Mouse (Mus musculus) spleen, adult 2 months (tissue): Measurements from ENCODE around the gene Slc9a3r2. TPM values are rescaled to one million over a fixed set of nuclear protein-coding genes. Genes with fewer than 3 reads are reported as not detected.

Experiments
- DNase-seq, 2 experiments: peaks; one replicate each; pipeline versions ENCODE4 v3.0.0 to v3.0.0-alpha.2; 2012 to 2021; ENCODE audit warnings: low spot score in 2 of 2, low read depth in 1 of 2
- H3K27ac ChIP-seq: fragments of 200-500 bp; 2 replicates; pipeline ENCODE4 v1.5.1; 2012; ENCODE audit warnings: low read length, inconsistent platforms; ENCODE audit not compliant: insufficient read depth
- H3K27me3 ChIP-seq: fragments of 200-500 bp; 2 replicates; pipeline ENCODE4 v1.6.1; 2012; ENCODE audit warnings: mild to moderate bottlenecking, moderate library complexity, low read length, inconsistent platforms; ENCODE audit not compliant: control insufficient read depth, insufficient read depth
- H3K36me3 ChIP-seq: fragments of 200-500 bp; 2 replicates; pipeline ENCODE4 v1.6.1; 2012; ENCODE audit warnings: mild to moderate bottlenecking, low read length, inconsistent platforms; ENCODE audit not compliant: control insufficient read depth, insufficient read depth
- H3K4me1 ChIP-seq: fragments of 200-500 bp; 2 replicates; pipeline ENCODE4 v1.6.1; 2011; ENCODE audit warnings: inconsistent platforms; ENCODE audit not compliant: control insufficient read depth, insufficient read depth, insufficient read length
- H3K4me3 ChIP-seq: fragments of 200-500 bp; 2 replicates; pipeline ENCODE4 v1.5.1; 2011; ENCODE audit warnings: mild to moderate bottlenecking, inconsistent platforms; ENCODE audit not compliant: insufficient read depth, insufficient read length; ENCODE audit errors: extremely low read depth
- CTCF ChIP-seq: fragments of 200-500 bp; IDR thresholded peaks from 2 replicates; pipeline ENCODE4 v1.5.1; 2011; ENCODE audit warnings: mild to moderate bottlenecking, inconsistent platforms; ENCODE audit not compliant: insufficient read depth, insufficient read length, insufficient replicate concordance; ENCODE audit errors: extremely low read depth
- POLR2A ChIP-seq: fragments of 200-500 bp; IDR thresholded peaks from 2 replicates; pipeline ENCODE4 v1.6.1; 2011; ENCODE audit warnings: low read depth, low read length, inconsistent platforms
- WGBS: fragments of 180-500 bp; shearing (Covaris S2); methylation state at CpG from one replicate; pipeline ENCODE4 v1.1.7; 2018; 5-methylcytosine and 5-hydroxymethylcytosine counted together
- polyA plus RNA-seq: library from polyadenylated mRNA; depleted of rRNA; stranded (reverse); fragments of >200 nt; gene quantifications from 2 replicates; pipeline ENCODE4 v1.2.3, GENCODE M21; 2012; rRNA removed

The Slc9a3r2 gene
- polyA plus RNA-seq, 1 experiment = 62.2 TPM

GRCm38 (mm10) chr17:24595126-24596072, 54.7 kb downstream of the Slc9a3r2 start:
- no peak for DNase-seq
- H3K4me3 ChIP-seq = no peak overlapping the region
- H3K36me3 ChIP-seq = peaks cover 56% of the 10 kb centered on the region
- no peak overlapping the region for H3K27ac ChIP-seq
- no peaks in the 10 kb centered on the region for H3K4me1 ChIP-seq
- 87% methylated on average over 17 of the region's 17 CpGs for WGBS
- TF ChIP-seq POLR2A (no peak), CTCF (no peak)
- no peaks in the 10 kb centered on the region for H3K27me3 ChIP-seq

DNA sequence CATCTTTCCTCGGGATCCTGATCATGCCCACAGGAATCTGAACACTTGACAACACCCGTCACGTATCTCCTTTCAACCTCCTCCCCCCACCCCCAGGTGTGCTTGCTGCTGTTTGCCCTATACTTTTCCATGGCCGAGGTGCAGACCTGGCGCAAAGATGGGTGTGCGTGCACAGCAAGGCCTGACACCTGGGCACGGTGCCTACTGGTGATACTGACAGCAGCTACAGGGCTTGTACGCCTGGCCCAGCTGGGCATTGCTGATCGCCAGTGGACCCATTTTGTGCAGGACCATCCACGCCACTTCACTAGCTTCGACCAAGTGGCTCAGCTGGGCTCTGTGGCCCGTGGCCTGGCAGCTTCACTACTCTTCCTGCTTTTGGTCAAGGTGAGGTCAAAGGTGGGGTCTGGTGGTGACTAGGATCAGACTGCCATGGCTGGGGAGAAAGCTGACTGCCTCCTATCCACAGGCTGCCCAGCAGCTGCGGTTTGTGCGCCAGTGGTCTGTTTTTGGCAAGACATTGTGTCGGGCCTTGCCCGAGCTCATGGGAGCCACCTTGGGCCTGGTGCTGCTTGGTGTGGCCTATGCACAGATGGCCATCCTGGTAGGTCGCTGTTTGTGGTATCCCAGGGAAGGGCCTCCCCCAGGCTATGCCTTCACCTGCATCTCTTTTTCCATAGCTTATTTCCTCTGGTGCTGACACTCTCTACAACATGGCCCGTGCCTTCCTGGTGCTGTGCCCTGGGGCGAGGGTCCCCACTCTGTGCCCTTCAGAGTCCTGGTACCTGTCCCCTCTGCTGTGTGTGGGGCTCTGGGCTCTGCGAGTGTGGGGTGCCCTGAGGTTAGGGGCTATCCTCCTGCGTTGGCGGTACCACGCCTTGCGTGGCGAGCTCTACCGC, 55.9 kb downstream of the Slc9a3r2 start:
- DNase-seq = no peak
- H3K4me1 ChIP-seq = no peaks in the 10 kb centered on the region
- peaks cover 52% of the 10 kb centered on the region for H3K36me3 ChIP-seq
- no peaks in the 10 kb centered on the region for H3K27me3 ChIP-seq
- H3K4me3 ChIP-seq = no peak overlapping the region
- no peak overlapping the region for H3K27ac ChIP-seq
- WGBS = 94% methylated on average over 26 of the region's 26 CpGs
- TF ChIP-seq POLR2A = no peak
- no peak for TF ChIP-seq CTCF

- H3K4me1 ChIP-seq = no peaks in the 10 kb centered on the region
- DNase-seq = no peak
- H3K4me3 ChIP-seq = no peak overlapping the region
- H3K27ac ChIP-seq = no peak overlapping the region
- no peaks in the 10 kb centered on the region for H3K27me3 ChIP-seq
- peaks cover 47% of the 10 kb centered on the region for H3K36me3 ChIP-seq
- TF ChIP-seq CTCF (no peak), POLR2A (no peak)
- 89% methylated on average over 5 of the region's 5 CpGs for WGBS
These were observed 56.9 kb downstream of the Slc9a3r2 start for GRCm38 (mm10) chr17:24593248-24593647.

- H3K36me3 ChIP-seq = peaks cover 41% of the 10 kb centered on the region
- H3K27ac ChIP-seq = no peak overlapping the region
- H3K27me3 ChIP-seq = no peaks in the 10 kb centered on the region
- H3K4me1 ChIP-seq = no peaks in the 10 kb centered on the region
- WGBS = 94% methylated on average over 5 of the region's 5 CpGs
- TF ChIP-seq POLR2A (no peak), CTCF (no peak)
- no peak overlapping the region for H3K4me3 ChIP-seq
- no peak for DNase-seq
These were observed 58.4 kb downstream of the Slc9a3r2 start for GRCm38 (mm10) chr17:24591695-24592094.

- 92% methylated on average over 3 of the region's 3 CpGs for WGBS
- no peak for TF ChIP-seq CTCF
- TF ChIP-seq POLR2A = no peak
- no peak overlapping the region for H3K4me3 ChIP-seq
- no peak for DNase-seq
- no peaks in the 10 kb centered on the region for H3K27me3 ChIP-seq
- no peaks in the 10 kb centered on the region for H3K4me1 ChIP-seq
- no peak overlapping the region for H3K27ac ChIP-seq
- H3K36me3 ChIP-seq = peaks cover 38% of the 10 kb centered on the region
These were observed 59.2 kb downstream of the Slc9a3r2 start for GRCm38 (mm10) chr17:24590943-24591342.

Other genes with a start within 250 kb of the Slc9a3r2 start
- 87.0 and 113 TPM in 2 replicates for gene Rnps1, start 235.8 kb downstream of the Slc9a3r2 start, polyA plus RNA-seq
- gene Eci1, start 223.7 kb downstream of the Slc9a3r2 start, polyA plus RNA-seq = 28.0 and 38.1 TPM in 2 replicates
- gene Dnase1l2, start 207.2 kb downstream of the Slc9a3r2 start, polyA plus RNA-seq = 7.8 and 8.6 TPM in 2 replicates
- gene E4f1, start 180.0 kb downstream of the Slc9a3r2 start, polyA plus RNA-seq = 95.9 and 110 TPM in 2 replicates
- 31.6 and 51.3 TPM in 2 replicates for gene Pgp, start 179.9 kb downstream of the Slc9a3r2 start, polyA plus RNA-seq
- 1.5 and 1.9 TPM in 2 replicates for gene Bricd5, start 176.4 kb downstream of the Slc9a3r2 start, polyA plus RNA-seq
- 37.8 and 43.7 TPM in 2 replicates for gene Mlst8, start 171.2 kb downstream of the Slc9a3r2 start, polyA plus RNA-seq
- gene Caskin1, start 161.7 kb downstream of the Slc9a3r2 start, polyA plus RNA-seq = 0.40 and 0.47 TPM in 2 replicates
- 182 and 213 TPM in 2 replicates for gene Traf7, start 122.4 kb downstream of the Slc9a3r2 start, polyA plus RNA-seq
- 2.2 and 2.5 TPM in 2 replicates for gene Rab26, start 116.1 kb downstream of the Slc9a3r2 start, polyA plus RNA-seq
- gene Pkd1, start 100.5 kb downstream of the Slc9a3r2 start, polyA plus RNA-seq = 70.8 and 73.9 TPM in 2 replicates
- 86.1 and 90.2 TPM in 2 replicates for gene Tsc2, start 17.7 kb downstream of the Slc9a3r2 start, polyA plus RNA-seq
- 7.1 and 8.1 TPM in 2 replicates for gene Nthl1, start 17.6 kb downstream of the Slc9a3r2 start, polyA plus RNA-seq
- gene Npw, start 8.1 kb upstream of the Slc9a3r2 start, polyA plus RNA-seq = 0.71 and 1.7 TPM in 2 replicates
- 59.7 and 77.0 TPM in 2 replicates for gene Zfp598, start 19.4 kb upstream of the Slc9a3r2 start, polyA plus RNA-seq
- gene Syngr3, start 39.6 kb upstream of the Slc9a3r2 start, polyA plus RNA-seq = 0.20 and 0.23 TPM in 2 replicates
- 13.8 and 26.7 TPM in 2 replicates for gene Gfer, start 45.8 kb upstream of the Slc9a3r2 start, polyA plus RNA-seq
- gene Noxo1, start 45.9 kb upstream of the Slc9a3r2 start, polyA plus RNA-seq = 6.8 and 7.5 TPM in 2 replicates
- 52.5 and 59.8 TPM in 2 replicates for gene Tbl3, start 57.3 kb upstream of the Slc9a3r2 start, polyA plus RNA-seq
- gene Rnf151, start 67.7 kb upstream of the Slc9a3r2 start, polyA plus RNA-seq = 0.41 and 0.86 TPM in 2 replicates
- 2,560 and 3,342 TPM in 2 replicates for gene Rps2, start 67.8 kb upstream of the Slc9a3r2 start, polyA plus RNA-seq
- gene Ndufb10, start 74.2 kb upstream of the Slc9a3r2 start, polyA plus RNA-seq = 91.1 and 135 TPM in 2 replicates
- not detected in 2 replicates for gene Rpl3l, start 77.5 kb upstream of the Slc9a3r2 start, polyA plus RNA-seq
- 56.7 and 66.9 TPM in 2 replicates for gene Msrb1, start 86.3 kb upstream of the Slc9a3r2 start, polyA plus RNA-seq
- gene Hs3st6, start 102.7 kb upstream of the Slc9a3r2 start, polyA plus RNA-seq = 0.42 and 0.45 TPM in 2 replicates
- not detected in 2 replicates for gene Meiob, start 154.0 kb upstream of the Slc9a3r2 start, polyA plus RNA-seq
- 142 and 147 TPM in 2 replicates for gene Hagh, start 189.8 kb upstream of the Slc9a3r2 start, polyA plus RNA-seq
- gene Fahd1, start 200.0 kb upstream of the Slc9a3r2 start, polyA plus RNA-seq = 7.7 and 8.7 TPM in 2 replicates
- 1.1 and 1.9 TPM in 2 replicates for gene Igfals, start 215.7 kb upstream of the Slc9a3r2 start, polyA plus RNA-seq
- 43.5 and 47.2 TPM in 2 replicates for gene Nubp2, start 236.0 kb upstream of the Slc9a3r2 start, polyA plus RNA-seq
- gene Spsb3, start 236.3 kb upstream of the Slc9a3r2 start, polyA plus RNA-seq = 76.9 and 112 TPM in 2 replicates
- 35.2 and 45.9 TPM in 2 replicates for gene Eme2, start 244.8 kb upstream of the Slc9a3r2 start, polyA plus RNA-seq
- 68.9 and 106 TPM in 2 replicates for gene Mrps34, start 244.8 kb upstream of the Slc9a3r2 start, polyA plus RNA-seq
- 45.3 and 54.4 TPM in 2 replicates for gene Nme3, start 246.2 kb upstream of the Slc9a3r2 start, polyA plus RNA-seq